Mouse (Mus musculus) liver, postnatal 0 days (tissue): ENCODE results near the gene Dtnb.

Experiments used
- CTCF ChIP-seq: sonication (generic); IDR thresholded peaks from 2 replicates; pipeline ENCODE4 v1.5.1; 2016; ENCODE audit warnings: antibody characterized with exemption, low read depth
- EP300 ChIP-seq: IDR thresholded peaks from 2 replicates; pipeline ENCODE4 v1.6.1; 2016; ENCODE audit warnings: antibody characterized with exemption, low read depth, mild to moderate bottlenecking

GRCm38 (mm10) chr12:3767360-3767759 lies 195.2 kb downstream of the Dtnb start:
- TF ChIP-seq CTCF (no peak), EP300 (no peak)
